Mouse (Mus musculus) T-helper 1 cell (primary cell): ENCODE measurements at regions not wholly inside any gene's neighbourhood (a gene's known extent, or its start where the extent isn't known, plus 50 kb on each side); places are given as distances from the start of the nearest gene placed in this dataset.

ENCODE experiments used
- in situ Hi-C: fragments of 300-600 bp; cut with MboI, MseI; formaldehyde crosslinking; loops from one replicate; pipeline ENCODE4 v1.15.1; 2025; ENCODE audit warnings: high pct_unique_total_duplicates

- in situ Hi-C loops: loop anchor here (10.0 kb wide), 1 partner anchor 69 kb away; no protein-coding TSS in a partner anchor
Observed at GRCm38 (mm10) chr16:87645526-87646434, 53.0 kb upstream of the Bach1 start.

- in situ Hi-C loops: loop anchor here (10.0 kb wide), 1 partner anchor 68 kb away; no protein-coding TSS in a partner anchor
Observed at GRCm38 (mm10) chr16:87646435-87647062, 52.2 kb upstream of the Bach1 start.
